Mouse (Mus musculus) spleen, adult 10 weeks (tissue): ENCODE measurements around the gene Trap1a. TPM values are rescaled to one million over a fixed set of nuclear protein-coding genes. Genes with fewer than 3 reads are reported as not detected.

ENCODE experiments used
- polyA plus RNA-seq: library from polyadenylated mRNA; stranded (reverse); fragments of 350-450 nt; fragmentation: Illumina TruSeq; extraction: RNeasy Lipid Tissue Mini Kit (QIAGEN cat#74804); gene quantifications from one replicate; pipeline ENCODE4 v1.2.3, GENCODE M21; 2015; ENCODE audit warnings: low replicate concordance; ENCODE audit not compliant: insufficient read depth

Trap1a gene
- polyA plus RNA-seq, result not detected

GRCm38 (mm10) chrX:139333263-139333994 lies at the start of gene Trap1a:
TSS of gene Trap1a (plus strand) at chrX:139333683.

Other genes starting within 250 kb of the Trap1a start
- not detected for gene Serpina7, start 248.4 kb upstream of the Trap1a start, polyA plus RNA-seq
- gene 4930513O06Rik, start 247.4 kb upstream of the Trap1a start, polyA plus RNA-seq, result not detected
- gene 4933428M09Rik, start 154.5 kb upstream of the Trap1a start, polyA plus RNA-seq, result not detected
- gene Mum1l1, start 123.6 kb upstream of the Trap1a start, polyA plus RNA-seq, result 0.36 TPM
- 0.14 TPM for gene D330045A20Rik, start 146.7 kb downstream of the Trap1a start, polyA plus RNA-seq
- 0.48 TPM for gene Rnf128, start 229.6 kb downstream of the Trap1a start, polyA plus RNA-seq